Mouse (Mus musculus) lung, adult 2 months (tissue): Measurements from ENCODE around the gene Bcl11a. TPM values are rescaled to one million over a fixed set of nuclear protein-coding genes. Genes with fewer than 3 reads are reported as not detected.

Experiments used
- DNase-seq: peaks from one replicate; pipeline ENCODE4 v3.0.0; 2022
- H3K4me1 ChIP-seq: fragments of 200-500 bp; 2 replicates; pipeline ENCODE4 v1.6.1; 2011; ENCODE audit warnings: low read length; ENCODE audit not compliant: control insufficient read depth, insufficient read depth
- H3K4me3 ChIP-seq: fragments of 200-500 bp; replicated peaks from 2 replicates; pipeline ENCODE3; 2011; ENCODE audit warnings: low read depth, mild to moderate bottlenecking, control low read depth, low read length; ENCODE audit errors: extremely low read depth
- CTCF ChIP-seq: fragments of 200-500 bp; IDR thresholded peaks from 2 replicates; pipeline ENCODE4 v1.5.1; 2011; ENCODE audit warnings: mild to moderate bottlenecking, low read length, control low read depth; ENCODE audit not compliant: insufficient read depth
- POLR2A ChIP-seq: fragments of 200-500 bp; IDR thresholded peaks from 2 replicates; pipeline ENCODE4 v1.6.1; 2011; ENCODE audit warnings: low read depth, mild to moderate bottlenecking, control low read depth, low read length, borderline replicate concordance; ENCODE audit errors: extremely low read depth
- WGBS: fragments of 180-500 bp; shearing (Covaris S2); methylation state at CpG from one replicate; pipeline ENCODE4 v1.1.7; 2018; 5-methylcytosine and 5-hydroxymethylcytosine counted together
- polyA plus RNA-seq: library from polyadenylated mRNA; depleted of rRNA; stranded (reverse); fragments of >200 nt; gene quantifications from 2 replicates; pipeline ENCODE4 v1.2.3, GENCODE M21; 2012; rRNA removed

Gene Bcl11a
- polyA plus RNA-seq, 1 experiment, result 1.5 TPM

DNA sequence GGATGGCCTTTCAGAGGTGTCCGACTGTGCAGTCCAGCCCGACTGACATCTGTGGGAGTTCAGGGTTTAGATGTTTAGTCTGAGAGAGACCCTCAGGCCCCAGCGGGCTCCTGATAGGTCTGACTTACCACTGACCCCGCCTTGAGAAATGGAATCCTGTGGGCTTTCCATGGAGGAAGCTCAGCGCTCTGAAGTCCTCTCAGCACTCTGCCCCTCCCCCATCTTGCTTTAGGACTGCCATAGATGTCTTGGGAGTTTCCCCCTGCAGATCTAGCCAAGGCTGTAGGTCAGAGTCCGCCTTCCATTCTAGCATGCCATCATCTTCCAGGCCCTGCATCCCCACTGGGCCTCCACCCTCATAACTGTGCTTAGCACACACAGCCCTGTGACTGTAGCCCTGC, 131.1 kb downstream of the Bcl11a start:
- no peak for DNase-seq
- WGBS, result 36% methylated on average over 6 of the region's 6 CpGs

GRCm38 (mm10) chr11:24214509-24215134, 136.8 kb downstream of the Bcl11a start:
- Histone ChIP-seq H3K4me1 (no peaks in the 10 kb centered on the region), H3K4me3 (no peak overlapping the region)
- WGBS, result 68% methylated on average over 3 of the region's 3 CpGs
- DNase-seq, result no peak
- no peak for TF ChIP-seq POLR2A
- no peak for TF ChIP-seq CTCF

More for the DNA sequence above, 131.1 kb downstream of the Bcl11a start:
- Histone ChIP-seq H3K4me3 (no peak overlapping the region), H3K4me1 (no peaks in the 10 kb centered on the region)
- TF ChIP-seq CTCF (no peak), POLR2A (no peak)

DNA sequence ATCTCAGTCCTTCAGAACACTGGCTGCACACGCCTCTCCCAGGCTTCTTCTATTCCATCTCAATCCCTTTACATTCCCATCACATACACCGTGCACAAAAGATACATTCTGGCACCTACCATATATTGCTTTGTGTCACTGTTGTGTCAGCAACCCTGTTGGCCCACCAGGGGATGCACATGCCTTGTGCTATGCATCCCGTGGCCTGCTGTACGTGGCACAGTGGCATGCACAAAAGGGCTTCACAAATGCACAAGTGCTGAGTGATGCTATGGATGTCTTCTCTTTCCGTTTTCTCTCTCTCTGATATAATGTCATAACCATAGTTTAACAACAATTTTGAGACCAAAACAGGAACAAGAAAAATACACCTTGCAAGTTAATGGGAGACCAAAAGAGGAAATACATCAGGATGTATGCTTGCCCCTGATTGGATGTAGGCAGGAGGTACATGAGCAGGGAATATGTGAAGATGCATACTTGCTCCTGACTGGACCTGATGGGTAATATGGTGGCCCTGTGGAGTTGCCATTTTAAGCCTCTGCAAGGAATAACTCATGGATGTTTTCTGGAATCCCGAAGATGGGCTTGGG, 140.0 kb downstream of the Bcl11a start:
- 90% methylated on average over 6 of the region's 6 CpGs for WGBS
- DNase-seq, result no peak
- TF ChIP-seq POLR2A, result no peak

GRCm38 (mm10) chr11:24221601-24222307, 143.9 kb downstream of the Bcl11a start:
- DNase-seq, result no peak
- TF ChIP-seq CTCF, result no peak
- no peak for TF ChIP-seq POLR2A
- Histone ChIP-seq H3K4me3 (no peak overlapping the region), H3K4me1 (no peaks in the 10 kb centered on the region)
- WGBS, result 52% methylated on average over 4 of the region's 4 CpGs

More for the DNA sequence above, 140.0 kb downstream of the Bcl11a start:
- Histone ChIP-seq H3K4me3 (no peak overlapping the region), H3K4me1 (no peaks in the 10 kb centered on the region)

Other genes starting within 250 kb of the Bcl11a start
- 2.6 and 3.7 TPM in 2 replicates for gene Papolg, start 182.8 kb upstream of the Bcl11a start, polyA plus RNA-seq
- gene A830031A19Rik, start 3.0 kb upstream of the Bcl11a start, polyA plus RNA-seq, result not detected in 2 replicates